Mouse (Mus musculus) liver, embryonic 14.5 days (tissue): Measurements from ENCODE around the gene Sgsm1.

Source experiments
- CTCF ChIP-seq: IDR thresholded peaks from 2 replicates; pipeline ENCODE4 v1.5.1; 2016; ENCODE audit warnings: antibody characterized with exemption, low read depth, control low read depth
- EP300 ChIP-seq: IDR thresholded peaks from 2 replicates; pipeline ENCODE4 v1.6.1; 2016; ENCODE audit warnings: antibody characterized with exemption, low read depth

DNA sequence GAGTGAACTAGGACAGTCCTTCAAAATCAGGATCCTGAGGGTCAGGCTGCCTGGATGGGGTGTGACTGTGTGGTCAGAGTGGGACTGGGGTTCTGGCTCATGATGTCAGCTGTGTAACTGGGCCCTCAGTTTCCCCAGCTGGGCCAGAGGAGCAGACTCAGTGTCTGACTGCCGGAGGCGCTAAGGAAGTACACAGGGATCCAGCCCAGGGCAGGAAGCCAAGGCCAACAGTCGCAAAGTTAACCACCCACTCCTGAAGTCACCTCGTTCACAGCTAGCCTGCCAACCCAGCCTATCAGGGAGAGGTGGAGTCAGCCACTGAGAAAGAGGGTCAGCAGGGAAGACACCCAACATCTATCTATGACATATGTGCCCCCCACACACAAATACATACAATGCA lies 102.5 kb downstream of the Sgsm1 start:
- no peak for TF ChIP-seq CTCF
- TF ChIP-seq EP300, result no peak
